Mouse (Mus musculus): ENCODE data around the gene Vmn2r11. TPM values are rescaled to one million over a fixed set of nuclear protein-coding genes. Genes with fewer than 3 reads are reported as not detected.
"Not testable (repeated sequence)": the region's sequence is repeated elsewhere in the genome, so short reads cannot be mapped to it uniquely, and the experiment has no call there.

The Vmn2r11 gene
- not detected in 2 replicates for polyA plus RNA-seq (2015; fragmentation: Nextera tagmentation; extraction: Ambion mirVana)

- H3K9me3 ChIP-seq (ENCODE audit: control insufficient read depth, low read length); H3K4me3 ChIP-seq (ENCODE audit: low read length); H3K4me2 ChIP-seq (ENCODE audit: low read depth, low read length); H3K27ac ChIP-seq (ENCODE audit: low read length); ATAC-seq (ENCODE audit: low read depth); H3K9ac ChIP-seq (ENCODE audit: low read length); H3K27me3 ChIP-seq (ENCODE audit: control insufficient read depth, insufficient read depth, low read depth, low read length); H3K36me3 ChIP-seq (ENCODE audit: control insufficient read depth, insufficient read depth, low read length); H3K4me1 ChIP-seq (replicated peaks; ENCODE audit: control insufficient read depth, insufficient read depth, low read length): not testable (repeated sequence)
- WGBS, result 83% methylated on average over 3 of the region's 3 CpGs
Observed at GRCm38 (mm10) chr5:109059469-109059868, at the start of gene Vmn2r11. Gene Vmn2r11, minus strand, starts transcription at chr5:109059569.

GRCm38 (mm10) chr5:109097850-109098249 lies 38.5 kb upstream of the Vmn2r11 start, which contains the start of gene Vmn2r12:
Gene Vmn2r12, minus strand, starts transcription at chr5:109097950.
- 83% methylated on average over 5 of the region's 5 CpGs for WGBS
- not testable (repeated sequence) for ATAC-seq (ENCODE audit: low read depth)

GRCm38 (mm10) chr5:109096482-109096881 lies 37.1 kb upstream of the Vmn2r11 start:
- H3K27ac ChIP-seq (ENCODE audit: low read length); H3K36me3 ChIP-seq (ENCODE audit: control insufficient read depth, insufficient read depth, low read length); H3K4me1 ChIP-seq (replicated peaks; ENCODE audit: control insufficient read depth, insufficient read depth, low read length); H3K4me3 ChIP-seq (ENCODE audit: low read length); H3K27me3 ChIP-seq (ENCODE audit: control insufficient read depth, insufficient read depth, low read depth, low read length); H3K9me3 ChIP-seq (ENCODE audit: control insufficient read depth, low read length); ATAC-seq (ENCODE audit: low read depth); H3K9ac ChIP-seq (ENCODE audit: low read length); H3K4me2 ChIP-seq (ENCODE audit: low read depth, low read length): not testable (repeated sequence)
- WGBS, result 78% methylated on average over 3 of the region's 3 CpGs

More at GRCm38 (mm10) chr5:109097850-109098249, 38.5 kb upstream of the Vmn2r11 start, which contains the start of gene Vmn2r12:
- not testable (repeated sequence) for H3K4me3 ChIP-seq (ENCODE audit: low read length); H3K36me3 ChIP-seq (ENCODE audit: control insufficient read depth, insufficient read depth, low read length); H3K27me3 ChIP-seq (ENCODE audit: control insufficient read depth, insufficient read depth, low read depth, low read length); H3K4me1 ChIP-seq (replicated peaks; ENCODE audit: control insufficient read depth, insufficient read depth, low read length); H3K9me3 ChIP-seq (ENCODE audit: control insufficient read depth, low read length); H3K27ac ChIP-seq (ENCODE audit: low read length); H3K9ac ChIP-seq (ENCODE audit: low read length); H3K4me2 ChIP-seq (ENCODE audit: low read depth, low read length)

- ATAC-seq (ENCODE audit: low read depth); H3K36me3 ChIP-seq (ENCODE audit: control insufficient read depth, insufficient read depth, low read length); H3K4me3 ChIP-seq (ENCODE audit: low read length); H3K27me3 ChIP-seq (ENCODE audit: control insufficient read depth, insufficient read depth, low read depth, low read length); H3K4me1 ChIP-seq (replicated peaks; ENCODE audit: control insufficient read depth, insufficient read depth, low read length); H3K9ac ChIP-seq (ENCODE audit: low read length); H3K9me3 ChIP-seq (ENCODE audit: control insufficient read depth, low read length); H3K27ac ChIP-seq (ENCODE audit: low read length); H3K4me2 ChIP-seq (ENCODE audit: low read depth, low read length): not testable (repeated sequence)
- 37% methylated on average over 4 of the region's 4 CpGs for WGBS
Observed at GRCm38 (mm10) chr5:109072016-109072415, 12.6 kb upstream of the Vmn2r11 start.

GRCm38 (mm10) chr5:109055286-109055685 lies 4.1 kb downstream of the Vmn2r11 start:
- 39% methylated on average over 1 of the region's 1 CpGs for WGBS
- no peaks in the 10 kb centered on the region for H3K36me3 ChIP-seq (ENCODE audit: control insufficient read depth, insufficient read depth, low read length)
- no peak overlapping the region for H3K4me3 ChIP-seq (ENCODE audit: low read length)
- H3K4me2 ChIP-seq (ENCODE audit: low read depth, low read length), result no peak overlapping the region
- no peak overlapping the region for H3K9ac ChIP-seq (ENCODE audit: low read length)
- H3K27me3 ChIP-seq (ENCODE audit: control insufficient read depth, insufficient read depth, low read depth, low read length), result no peaks in the 10 kb centered on the region
- H3K4me1 ChIP-seq (replicated peaks; ENCODE audit: control insufficient read depth, insufficient read depth, low read length), result no peaks in the 10 kb centered on the region
- no peaks in the 10 kb centered on the region for H3K9me3 ChIP-seq (ENCODE audit: control insufficient read depth, low read length)
- H3K27ac ChIP-seq (ENCODE audit: low read length), result no peak overlapping the region
- no peak for ATAC-seq (ENCODE audit: low read depth)

GRCm38 (mm10) chr5:109032591-109032990 lies 26.8 kb downstream of the Vmn2r11 start:
- ATAC-seq (ENCODE audit: low read depth), result no peak
- Histone ChIP-seq H3K27me3 (ENCODE audit: control insufficient read depth, insufficient read depth, low read depth, low read length) (no peaks in the 10 kb centered on the region), H3K4me1 (replicated peaks; ENCODE audit: control insufficient read depth, insufficient read depth, low read length) (no peaks in the 10 kb centered on the region), H3K36me3 (ENCODE audit: control insufficient read depth, insufficient read depth, low read length) (no peaks in the 10 kb centered on the region), H3K4me2 (ENCODE audit: low read depth, low read length) (no peak overlapping the region), H3K4me3 (ENCODE audit: low read length) (no peak overlapping the region), H3K9me3 (ENCODE audit: control insufficient read depth, low read length) (no peaks in the 10 kb centered on the region), H3K27ac (ENCODE audit: low read length) (no peak overlapping the region), H3K9ac (ENCODE audit: low read length) (no peak overlapping the region)

- H3K4me2 ChIP-seq (ENCODE audit: low read depth, low read length); H3K4me3 ChIP-seq (ENCODE audit: low read length); H3K4me1 ChIP-seq (replicated peaks; ENCODE audit: control insufficient read depth, insufficient read depth, low read length); ATAC-seq (ENCODE audit: low read depth); H3K9ac ChIP-seq (ENCODE audit: low read length); H3K27ac ChIP-seq (ENCODE audit: low read length); H3K27me3 ChIP-seq (ENCODE audit: control insufficient read depth, insufficient read depth, low read depth, low read length); H3K36me3 ChIP-seq (ENCODE audit: control insufficient read depth, insufficient read depth, low read length); H3K9me3 ChIP-seq (ENCODE audit: control insufficient read depth, low read length): not testable (repeated sequence)
Observed at GRCm38 (mm10) chr5:109006427-109006826, 52.9 kb downstream of the Vmn2r11 start, which contains the start of gene Vmn2r10. Gene Vmn2r10, minus strand, starts transcription at chr5:109006527.

Other genes starting within 250 kb of the Vmn2r11 start
- gene Vmn2r9, start 207.0 kb downstream of the Vmn2r11 start, polyA plus RNA-seq (2015; fragmentation: Nextera tagmentation; extraction: Ambion mirVana), result not detected in 2 replicates
- gene Vmn2r10, start 53.0 kb downstream of the Vmn2r11 start, polyA plus RNA-seq (2015; fragmentation: Nextera tagmentation; extraction: Ambion mirVana), result not detected in 2 replicates
- gene Vmn2r12, start 38.4 kb upstream of the Vmn2r11 start, polyA plus RNA-seq (2015; fragmentation: Nextera tagmentation; extraction: Ambion mirVana), result not detected in 2 replicates
- not detected in 2 replicates for gene Vmn2r13, start 132.6 kb upstream of the Vmn2r11 start, polyA plus RNA-seq (2015; fragmentation: Nextera tagmentation; extraction: Ambion mirVana)
- not detected in 2 replicates for gene Vmn2r14, start 165.1 kb upstream of the Vmn2r11 start, polyA plus RNA-seq (2015; fragmentation: Nextera tagmentation; extraction: Ambion mirVana)
- not detected in 2 replicates for gene Vmn2r15, start 238.1 kb upstream of the Vmn2r11 start, polyA plus RNA-seq (2015; fragmentation: Nextera tagmentation; extraction: Ambion mirVana)